Mouse (Mus musculus) MN1 (cell line): ENCODE data around the gene Dock9.

Source experiments
- DNase-seq: peaks from one replicate; pipeline ENCODE4 v3.0.0-alpha.2; 2016; ENCODE audit warnings: low spot score

Dock9 gene

DNA sequence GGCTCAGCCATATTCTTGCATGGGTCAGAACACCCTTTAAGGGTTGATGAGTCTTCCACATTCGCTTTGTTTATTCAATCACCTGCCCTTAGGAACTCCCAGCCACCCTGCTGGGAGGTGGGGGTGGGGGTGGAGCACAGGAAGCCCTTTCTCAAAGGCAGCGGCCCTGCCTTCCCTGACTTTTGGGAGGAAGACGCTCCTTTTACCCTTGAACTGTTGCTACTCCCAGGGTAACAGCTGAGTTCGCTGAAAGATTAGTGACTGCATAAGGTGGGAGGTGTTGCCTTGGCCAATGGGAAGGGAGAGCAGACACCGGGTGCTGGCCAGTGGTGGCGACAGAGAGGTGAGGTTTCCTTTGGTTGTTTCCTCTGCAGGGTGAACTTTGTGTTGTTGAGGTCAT is 291.3 kb downstream of the Dock9 start:
- DNase-seq: no peak

DNA sequence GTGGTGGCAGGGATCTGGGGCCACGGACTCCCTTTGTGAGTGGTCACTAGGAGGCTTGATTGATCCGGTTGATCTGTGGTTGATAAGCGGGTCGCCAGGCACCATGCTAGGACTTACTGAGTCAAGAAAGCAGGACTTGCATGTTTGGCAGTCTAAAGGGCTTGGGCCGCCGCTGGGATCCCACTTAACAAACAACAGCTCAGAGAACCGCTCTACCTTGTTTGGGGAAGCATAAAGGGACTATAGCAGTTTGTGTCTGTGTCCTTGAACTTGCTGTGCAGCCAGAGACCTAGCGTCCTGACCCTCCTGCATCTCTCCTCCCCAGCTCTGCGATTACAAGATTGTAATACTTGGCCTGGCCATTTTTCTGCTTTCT is 292.2 kb downstream of the Dock9 start:
- DNase-seq: no peak

DNA sequence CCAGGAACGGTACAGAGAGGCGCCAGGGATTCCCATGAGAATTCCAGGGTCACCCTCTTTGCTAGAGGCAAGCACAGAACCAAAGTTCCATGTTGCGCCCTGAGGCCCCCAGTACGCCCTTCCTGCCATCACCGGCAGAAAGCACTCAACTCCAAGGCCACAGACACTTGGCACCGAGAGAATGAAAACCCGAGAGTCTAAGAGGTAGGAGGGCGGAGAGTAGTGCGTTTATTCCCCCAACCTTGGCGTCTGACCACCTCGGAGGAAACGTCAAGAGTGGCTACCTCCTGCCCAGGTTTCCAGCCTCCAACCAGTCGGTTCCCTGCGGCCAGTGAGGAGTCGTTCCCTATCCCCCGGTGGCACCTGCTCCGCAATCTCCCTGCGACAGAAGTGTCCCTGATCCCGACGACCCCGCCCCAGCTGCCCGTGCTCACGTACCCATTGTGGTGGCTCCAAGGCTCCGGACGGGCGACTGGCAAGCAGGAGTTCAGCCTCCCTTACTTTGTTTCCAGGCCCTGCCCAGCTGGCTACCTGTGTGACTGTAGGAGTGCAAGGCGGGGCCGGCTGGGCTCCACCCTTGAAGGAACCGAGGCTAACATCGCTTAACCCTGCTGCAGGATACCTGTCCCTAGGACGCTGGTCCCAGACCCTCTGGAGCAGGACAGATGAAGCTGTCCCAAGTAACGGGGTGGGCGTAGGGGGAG is 292.7 kb downstream of the Dock9 start, which contains the start of gene Slc15a1:
Gene Slc15a1, minus strand, starts transcription at position 472 of the 704 bp plus-strand sequence.
- DNase-seq: no peak

DNA sequence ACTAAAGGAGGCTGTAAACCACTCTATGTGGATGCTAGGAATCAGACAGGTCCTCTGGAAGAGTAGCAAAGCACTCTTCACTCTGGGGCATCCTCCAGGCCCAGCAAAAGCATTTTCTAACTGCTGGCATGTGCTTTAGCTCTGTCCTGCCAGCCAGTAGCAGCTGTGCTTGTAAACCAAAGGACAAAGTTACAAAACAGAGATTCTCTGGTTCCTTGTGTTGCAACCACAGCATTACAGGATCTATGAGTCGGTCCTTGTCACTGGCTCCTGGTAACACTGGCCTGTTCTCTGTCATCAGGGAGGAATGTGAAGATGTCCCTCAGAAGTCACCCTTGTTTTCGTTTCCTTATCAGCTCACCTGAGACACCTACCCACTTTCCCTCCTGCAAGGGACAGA is 297.1 kb downstream of the Dock9 start:
- DNase-seq: no peak

DNA sequence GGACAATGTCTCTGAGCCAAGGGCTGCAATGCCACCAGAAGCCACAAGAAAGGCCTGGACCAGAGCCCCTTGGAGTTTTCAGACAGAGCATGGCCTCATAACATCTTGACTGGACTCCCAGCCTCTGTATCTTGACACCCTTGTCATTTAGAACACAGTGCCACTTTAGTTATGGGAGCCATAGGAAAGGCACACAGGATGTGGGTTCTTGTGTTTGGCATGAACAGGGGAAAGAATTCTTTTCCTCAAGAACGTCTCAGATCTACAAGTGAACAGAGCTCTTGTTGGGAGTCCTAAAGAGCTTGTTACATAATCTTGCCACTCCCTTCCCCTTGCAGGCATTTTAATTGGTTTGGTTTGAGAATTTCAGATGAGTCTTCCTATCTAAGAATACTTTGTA is 297.9 kb downstream of the Dock9 start:
- no peak for DNase-seq

DNA sequence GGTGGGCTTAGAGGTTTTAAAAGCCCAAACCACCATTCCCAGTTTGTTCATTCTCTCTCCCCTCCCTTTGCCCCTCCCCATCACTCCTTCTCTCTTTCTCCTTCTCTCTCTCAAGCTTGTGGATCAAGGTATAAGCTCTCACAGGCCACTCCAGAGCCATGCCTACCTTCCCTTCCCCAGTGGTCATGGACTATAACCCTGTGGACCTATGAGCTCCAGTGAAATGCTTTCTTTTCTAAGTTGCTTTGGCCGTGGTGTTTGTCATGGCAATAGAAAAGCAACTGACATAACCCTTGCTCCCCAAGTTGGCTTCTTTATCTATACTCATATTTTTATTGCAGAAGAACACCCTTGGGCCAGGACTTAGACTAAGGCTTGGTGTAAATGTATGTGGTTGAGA is 299.8 kb downstream of the Dock9 start:
- no peak for DNase-seq

DNA sequence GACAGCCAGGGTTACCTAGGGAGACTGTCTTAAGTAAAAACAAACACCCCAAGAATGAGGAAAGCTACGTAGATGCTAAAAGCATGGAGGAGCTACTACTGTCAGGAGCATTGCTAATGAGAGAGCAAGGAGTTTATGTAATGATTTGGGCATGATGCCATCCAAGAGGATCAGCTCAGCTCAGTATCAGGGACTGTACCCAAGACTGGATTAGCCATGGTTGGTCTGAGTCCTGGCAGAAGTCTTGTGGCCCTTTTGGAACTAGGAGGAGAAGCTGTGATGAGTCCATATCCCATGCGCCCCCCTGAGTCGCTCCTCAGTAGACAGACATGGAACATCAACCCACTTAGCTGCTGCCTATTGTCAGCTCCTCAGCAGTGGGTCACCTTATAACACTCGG is 301.9 kb downstream of the Dock9 start:
- no peak for DNase-seq

DNA sequence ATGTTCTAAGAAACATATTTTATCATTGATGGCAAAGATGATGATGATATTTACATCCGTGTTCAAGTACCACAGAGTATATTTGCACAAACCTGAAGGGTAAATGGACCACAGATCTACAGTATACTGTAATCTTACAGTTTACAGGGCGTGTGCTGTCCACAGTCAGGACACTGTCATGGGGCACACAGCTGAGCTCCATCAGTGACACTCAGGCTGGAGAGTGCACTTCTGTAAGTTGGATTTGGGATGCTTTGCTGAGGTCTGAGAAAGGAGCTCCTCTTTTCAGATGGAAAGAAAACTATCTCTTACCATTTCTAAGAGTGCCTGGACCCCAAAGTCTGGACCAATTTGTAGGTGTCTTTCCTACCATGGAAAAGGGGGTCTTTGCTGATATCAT is 302.5 kb downstream of the Dock9 start:
- no peak for DNase-seq

DNA sequence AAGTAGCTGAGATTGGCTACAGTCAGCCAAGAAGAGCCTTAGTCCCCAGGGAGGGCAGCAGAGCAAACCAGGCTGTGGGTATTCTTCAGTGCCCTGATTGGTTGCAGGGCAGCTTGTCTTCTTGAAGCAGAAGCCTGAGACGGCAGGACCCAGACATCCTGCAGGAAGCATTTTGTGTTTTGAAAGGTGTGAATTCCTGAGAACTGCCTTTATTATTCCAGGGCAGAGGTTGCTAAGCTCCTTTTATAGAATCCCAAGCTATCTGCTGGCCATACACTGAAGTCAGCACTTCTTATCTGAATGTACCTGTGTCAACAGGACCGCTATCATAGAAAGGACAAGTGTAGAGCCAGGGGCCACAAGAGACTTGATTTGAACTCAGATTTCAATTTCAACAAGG is 303.4 kb downstream of the Dock9 start:
- no peak for DNase-seq

DNA sequence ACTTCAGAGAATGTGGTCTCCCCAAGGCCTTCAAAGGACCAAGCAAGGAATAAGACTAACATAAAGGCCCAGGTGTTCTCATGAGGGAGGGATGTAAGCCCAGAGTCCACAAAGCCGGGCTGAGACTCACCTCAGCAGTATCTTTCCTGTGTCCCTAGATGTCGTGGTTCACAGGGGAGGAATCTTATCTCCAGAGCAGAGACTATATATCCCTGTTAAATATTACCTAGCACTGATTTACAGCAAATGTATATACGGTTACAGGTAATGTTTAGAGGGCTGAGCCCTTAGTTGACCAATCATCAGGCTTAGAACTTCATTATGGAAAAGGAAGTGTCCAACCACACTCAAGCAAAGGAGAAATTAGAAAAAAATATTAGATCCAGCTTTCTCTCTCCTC is 303.9 kb downstream of the Dock9 start:
- no peak for DNase-seq

DNA sequence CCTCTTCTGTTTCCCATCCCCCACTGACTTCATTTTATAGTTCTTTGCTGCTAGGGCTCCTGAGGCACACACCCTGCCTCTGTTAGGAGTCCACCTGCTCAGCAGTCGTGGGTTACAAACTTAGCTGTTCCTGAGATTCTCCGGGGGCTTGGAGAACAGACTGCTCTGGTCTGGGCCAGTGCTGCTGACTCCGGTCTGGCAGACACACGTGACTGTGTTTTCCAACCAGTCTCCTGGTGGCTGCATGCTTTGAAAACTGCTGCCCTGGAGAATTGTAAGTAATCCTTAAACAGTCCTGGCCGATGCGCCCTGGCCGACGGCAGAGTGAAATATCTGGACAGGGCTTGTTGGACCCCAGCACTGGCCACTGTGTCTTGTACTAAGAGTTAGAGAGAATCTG is 305.3 kb downstream of the Dock9 start:
- no peak for DNase-seq
